Mouse (Mus musculus) limb, embryonic 13.5 days (tissue): ENCODE data around the gene Slc29a4. TPM values are rescaled to one million over a fixed set of nuclear protein-coding genes. Genes with fewer than 3 reads are reported as not detected.

ENCODE experiments used
- polyA plus RNA-seq: library from polyadenylated mRNA; unstranded; fragments of >200 nt; fragmentation: Nextera tagmentation; extraction: Ambion mirVana; gene quantifications from 2 replicates; pipeline ENCODE4 v1.2.1, GENCODE M21; 2015

The Slc29a4 gene
- polyA plus RNA-seq, 1 experiment from 2014 or later = 9.0 TPM

Other genes with a start within 250 kb of the Slc29a4 start
- gene Ap5z1, start 228.6 kb upstream of the Slc29a4 start, polyA plus RNA-seq = 7.9 and 8.1 TPM in 2 replicates
- gene Papolb, start 162.4 kb upstream of the Slc29a4 start, polyA plus RNA-seq = 0.15 TPM in 1 of 2 replicates, not detected in the other
- gene Radil, start 141.4 kb upstream of the Slc29a4 start, polyA plus RNA-seq = 4.3 and 4.8 TPM in 2 replicates
- gene Mmd2, start 83.7 kb upstream of the Slc29a4 start, polyA plus RNA-seq = 2.1 and 2.2 TPM in 2 replicates
- 50.0 and 53.1 TPM in 2 replicates for gene Wipi2, start 64.8 kb upstream of the Slc29a4 start, polyA plus RNA-seq
- gene Tnrc18, start 125.2 kb downstream of the Slc29a4 start, polyA plus RNA-seq = 37.4 and 37.7 TPM in 2 replicates
- 14.1 and 16.1 TPM in 2 replicates for gene Fbxl18, start 202.9 kb downstream of the Slc29a4 start, polyA plus RNA-seq
- gene Actb, start 214.2 kb downstream of the Slc29a4 start, polyA plus RNA-seq = 15,880 and 15,896 TPM in 2 replicates